Mouse (Mus musculus) small intestine, adult 2 months (tissue): Measurements from ENCODE around the gene Erv3.

Experiments used
- CTCF ChIP-seq: fragments of 200-500 bp; IDR thresholded peaks from 2 replicates; pipeline ENCODE4 v1.5.1; 2012; ENCODE audit warnings: low read depth, mild to moderate bottlenecking, control low read depth, inconsistent platforms, low read length, moderate library complexity, mixed read lengths; ENCODE audit not compliant: insufficient replicate concordance, insufficient read length; ENCODE audit errors: extremely low read depth
- POLR2A ChIP-seq: fragments of 200-500 bp; IDR thresholded peaks from 2 replicates; pipeline ENCODE4 v1.6.1; 2012; ENCODE audit warnings: low read depth, mild to moderate bottlenecking, control low read depth, inconsistent platforms, low read length, moderate library complexity

- no peak for TF ChIP-seq CTCF
- TF ChIP-seq POLR2A = no peak
Observed at GRCm38 (mm10) chr2:131851333-131852092, 8.0 kb downstream of the Erv3 start.
